Mouse (Mus musculus): ENCODE data around the gene Entpd6.

Entpd6 gene

DNA sequence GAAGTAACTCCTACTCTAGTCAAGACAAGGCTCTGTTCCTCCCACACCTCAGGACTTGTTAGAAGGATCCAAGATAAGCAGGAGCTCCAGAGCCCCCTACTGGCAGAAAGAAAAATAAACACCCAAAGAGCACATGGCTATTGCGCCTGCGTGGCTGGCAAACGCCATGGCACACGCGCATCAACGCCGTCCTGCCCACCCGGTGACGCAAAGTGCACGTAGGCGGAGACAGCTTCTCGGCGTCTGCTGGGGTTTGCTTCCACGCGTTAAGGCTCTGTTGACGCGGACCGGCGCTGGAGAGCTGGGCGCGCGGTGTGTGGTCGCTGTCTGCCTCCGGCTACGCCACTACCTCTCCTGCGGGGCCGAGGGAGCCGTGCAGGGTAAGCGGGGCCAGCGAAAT is at the start of gene Entpd6:
TSS of gene Entpd6 (plus strand) at position 189 of the 400 bp plus-strand sequence.
- peak; percentile 98 for DNase-seq (ENCODE audit: low read depth)

DNA sequence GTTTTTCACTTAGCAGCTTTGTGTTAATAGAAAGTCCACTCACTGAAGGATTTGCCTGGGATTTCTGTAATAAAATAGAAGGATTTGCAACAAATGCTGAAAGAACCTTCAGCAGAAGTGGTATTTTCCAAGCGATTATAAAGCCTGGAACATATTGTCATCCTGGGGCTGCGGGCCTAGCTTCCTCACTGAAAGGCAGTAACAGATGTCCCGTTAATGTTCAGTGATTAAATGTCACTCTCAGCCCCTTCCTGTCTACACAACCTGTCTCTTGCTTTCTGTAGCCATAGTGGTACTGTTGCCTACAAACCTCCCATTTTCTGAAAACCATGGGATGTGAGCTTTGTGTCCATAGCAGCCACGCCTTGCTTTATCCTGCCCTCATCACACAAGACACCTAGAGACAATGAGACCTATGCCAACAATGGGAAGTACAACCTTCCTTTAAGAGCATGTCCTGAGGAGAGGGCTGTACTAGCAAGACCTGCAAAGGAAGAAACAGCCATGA is 36.6 kb upstream of the Entpd6 start:
- DNase-seq (ENCODE audit: low read depth), result no peak

DNA sequence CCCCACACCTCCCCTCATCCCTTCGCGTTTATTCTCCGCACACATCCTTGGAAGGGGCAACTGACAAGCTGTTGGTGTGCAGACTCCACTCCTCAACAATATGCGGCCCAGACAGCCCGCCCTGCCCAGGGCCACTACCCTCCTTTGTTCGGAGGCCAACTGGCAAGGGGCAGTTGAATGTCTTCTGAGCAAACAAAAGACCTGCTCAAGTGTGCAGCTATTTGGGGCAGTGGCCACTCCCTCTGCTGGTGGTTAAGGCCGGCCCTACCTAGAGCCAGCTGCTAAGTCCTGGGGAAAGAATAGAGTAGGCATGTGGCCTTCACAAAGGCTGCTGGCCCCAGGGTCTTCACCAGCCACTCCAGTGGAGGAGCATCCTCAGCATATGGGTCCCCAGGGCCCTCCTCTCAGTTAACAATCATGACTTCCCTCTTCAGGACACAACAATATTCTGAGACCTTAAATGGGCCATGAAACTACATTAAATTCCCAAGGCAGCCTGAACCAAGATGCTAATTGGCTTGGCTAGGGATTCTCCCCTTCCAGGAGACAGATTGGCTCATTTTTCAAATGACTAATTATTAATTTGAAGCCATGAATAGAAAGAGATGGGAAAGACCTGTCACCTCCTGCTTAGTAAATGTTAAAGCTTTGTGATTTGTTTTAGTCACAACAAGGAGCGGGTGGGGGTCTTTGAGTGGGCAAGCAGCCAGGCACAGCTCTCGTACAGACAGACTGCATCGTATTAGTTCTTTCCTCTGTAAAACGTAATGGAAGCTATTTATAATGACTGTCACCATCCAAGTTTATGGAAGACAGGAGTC is 12.9 kb upstream of the Entpd6 start:
- DNase-seq (ENCODE audit: low read depth), result no peak

DNA sequence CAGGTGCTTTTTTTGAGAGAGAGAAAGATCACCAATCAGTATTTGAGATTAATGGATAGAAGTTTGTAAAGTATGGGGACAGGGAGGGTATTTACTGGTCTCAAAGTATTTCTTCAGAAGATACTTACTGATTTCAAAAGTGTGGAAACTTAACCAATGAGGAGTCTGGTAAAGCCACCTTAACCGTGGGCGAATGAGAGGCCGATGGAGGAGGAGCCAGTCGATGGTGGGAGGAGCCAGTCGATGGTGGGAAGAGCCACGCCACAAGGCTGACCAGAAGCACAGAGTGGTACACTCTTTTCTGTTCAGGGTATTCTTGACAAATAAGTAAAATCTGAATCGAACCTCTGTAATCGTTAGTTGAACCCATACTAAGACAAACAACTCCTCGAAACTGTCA is 11.0 kb upstream of the Entpd6 start:
- DNase-seq (ENCODE audit: low read depth), result no peak

DNA sequence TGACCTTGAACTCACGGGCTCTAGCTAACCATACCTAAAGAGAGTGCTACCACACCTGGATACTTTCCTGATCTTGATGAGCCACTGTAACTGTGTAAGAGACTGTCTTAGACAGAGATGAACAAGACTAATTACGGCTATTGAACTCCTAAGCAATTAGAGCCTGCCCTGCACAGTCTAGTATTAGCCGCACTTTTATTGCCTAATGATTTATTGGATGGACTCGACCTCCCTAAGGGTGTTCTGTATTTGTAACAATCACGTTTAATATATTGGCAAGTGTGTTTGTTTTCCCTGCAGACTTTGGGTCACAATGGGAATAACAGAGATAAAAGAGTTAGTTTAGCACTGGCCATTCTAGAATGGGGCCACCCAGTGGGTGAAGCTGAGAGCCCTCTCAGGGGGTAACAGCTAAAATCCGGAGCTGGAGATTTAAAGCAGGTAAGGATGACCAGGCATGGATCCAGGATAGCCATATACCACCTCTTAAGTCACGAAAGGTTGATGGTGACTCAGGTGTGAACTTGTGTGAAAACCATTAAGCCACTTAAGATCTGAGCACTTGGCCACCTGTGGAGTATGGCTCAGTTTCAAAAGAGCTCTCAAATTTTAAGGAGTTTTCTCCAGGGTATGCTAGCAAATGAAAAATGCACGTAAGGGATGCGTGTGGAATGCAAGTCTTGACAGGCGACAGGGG is 8.5 kb upstream of the Entpd6 start:
- no peak for DNase-seq (ENCODE audit: low read depth)

DNA sequence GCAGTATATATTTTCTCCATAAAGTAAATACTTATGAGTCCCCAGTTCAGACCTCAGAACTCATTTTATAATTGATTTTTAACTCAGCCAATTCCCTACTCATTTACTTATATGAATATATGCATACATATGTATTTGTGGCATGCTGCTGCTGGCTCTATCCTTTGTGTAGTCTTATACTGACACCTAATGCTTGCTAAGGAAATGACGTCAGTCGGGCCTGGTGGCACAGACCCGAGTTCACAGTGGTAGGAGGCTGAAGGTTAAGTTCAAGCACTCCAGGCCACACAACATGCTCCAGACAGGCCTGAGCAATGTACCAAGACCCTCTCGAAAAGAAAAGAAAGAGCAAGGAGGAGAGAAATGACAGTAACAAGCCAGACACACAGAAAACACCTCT is 7.4 kb upstream of the Entpd6 start:
- DNase-seq (ENCODE audit: low read depth), result no peak

DNA sequence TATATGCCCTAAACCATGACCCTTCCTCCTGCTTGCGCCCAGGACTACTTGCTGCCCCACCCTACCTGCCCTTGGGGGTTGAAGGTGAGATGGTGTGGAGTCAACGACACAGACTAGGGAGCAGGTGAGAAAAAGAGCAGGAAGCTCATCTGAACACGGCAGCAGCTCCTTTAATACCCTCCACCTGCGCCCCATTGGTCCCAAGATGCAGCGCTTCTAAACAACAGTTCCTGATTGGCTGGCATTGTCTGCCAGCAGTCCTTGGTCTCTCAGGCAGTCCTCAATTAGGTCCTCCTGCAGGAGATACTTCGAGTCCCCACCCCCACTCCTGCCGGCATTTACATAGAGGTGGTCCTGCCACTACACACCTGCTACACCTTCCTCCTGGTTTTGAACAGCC is 3.8 kb upstream of the Entpd6 start:
- DNase-seq (ENCODE audit: low read depth), result no peak

DNA sequence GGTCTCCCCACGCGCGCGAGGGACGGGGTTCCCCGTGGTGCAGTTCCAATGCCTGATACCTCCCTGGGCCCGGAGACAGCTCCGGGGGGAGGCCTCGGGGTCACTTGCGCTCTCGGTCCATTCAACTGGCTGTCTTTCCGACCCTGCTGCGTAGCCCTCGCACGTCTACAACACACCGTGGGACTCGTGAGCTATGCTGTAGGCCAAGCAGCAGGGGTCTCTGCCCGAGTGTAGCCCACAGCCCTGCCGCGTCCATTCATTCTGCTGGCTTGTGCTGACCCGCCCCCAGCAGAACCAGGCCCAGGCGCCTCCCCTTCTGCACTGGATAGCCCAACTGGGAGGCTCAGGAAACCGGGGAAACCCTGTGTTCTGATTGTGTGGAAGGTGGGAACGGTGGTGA is 441 bp downstream of the Entpd6 start:
- DNase-seq (ENCODE audit: low read depth), result no peak

DNA sequence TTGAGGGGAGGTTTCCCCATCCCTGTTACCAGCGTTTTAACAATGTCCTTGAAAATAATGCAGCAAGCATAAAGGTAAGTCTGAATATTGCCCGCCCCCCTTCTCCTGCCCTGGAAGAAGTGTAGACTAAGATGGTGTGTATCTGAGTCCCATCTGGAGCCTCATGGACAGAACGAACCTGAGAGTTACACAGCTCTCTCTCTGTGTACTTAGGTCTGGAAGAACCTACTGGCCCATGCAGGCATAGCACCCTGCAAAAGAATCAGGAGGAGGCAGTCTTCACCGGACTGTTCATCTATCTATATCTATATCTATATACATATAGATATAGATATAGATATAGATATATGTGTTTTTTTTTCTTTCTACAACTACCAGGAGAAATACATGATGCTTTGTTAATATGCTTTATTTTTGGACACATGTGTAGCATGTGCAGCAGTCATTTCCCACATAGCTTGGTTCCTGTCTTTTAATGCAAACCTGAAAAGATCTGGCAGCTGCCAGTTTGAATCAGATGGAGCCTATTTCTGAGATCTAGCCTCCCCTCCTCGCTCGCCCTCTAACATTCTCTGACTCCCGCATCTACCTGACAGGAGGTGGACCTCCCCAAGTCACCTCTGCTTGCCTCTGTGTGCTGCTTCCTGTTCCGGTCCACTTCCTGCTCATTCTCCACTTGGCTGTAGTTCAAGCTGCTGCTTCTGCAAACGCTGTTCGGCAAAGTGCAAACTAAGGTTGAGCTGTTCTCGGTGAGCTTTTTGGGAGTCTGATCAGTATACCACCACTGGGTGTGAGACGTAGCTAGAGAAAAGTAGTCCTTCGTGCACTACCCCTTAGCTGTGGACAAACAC is 1.5 kb downstream of the Entpd6 start:
- DNase-seq (ENCODE audit: low read depth), result no peak

DNA sequence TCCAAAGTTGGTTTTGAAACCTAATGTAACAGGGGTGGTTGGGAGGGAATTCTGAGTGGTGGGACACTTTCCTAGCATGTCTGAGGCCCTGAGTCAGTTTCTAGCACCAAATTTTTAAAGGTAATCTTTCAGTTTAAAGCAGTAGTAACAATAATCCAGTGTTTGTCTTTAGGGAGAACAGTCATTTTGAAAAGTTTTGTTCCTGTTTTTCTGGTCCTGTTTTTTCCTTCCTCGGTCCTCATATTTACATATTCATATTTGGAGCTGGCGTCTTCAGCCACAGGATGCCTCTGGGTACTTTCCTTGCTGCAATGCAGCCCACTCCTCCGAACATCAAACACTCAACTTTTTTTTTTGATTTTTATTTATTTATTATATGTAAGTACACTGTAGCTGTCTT is 6.2 kb downstream of the Entpd6 start:
- no peak for DNase-seq (ENCODE audit: low read depth)

DNA sequence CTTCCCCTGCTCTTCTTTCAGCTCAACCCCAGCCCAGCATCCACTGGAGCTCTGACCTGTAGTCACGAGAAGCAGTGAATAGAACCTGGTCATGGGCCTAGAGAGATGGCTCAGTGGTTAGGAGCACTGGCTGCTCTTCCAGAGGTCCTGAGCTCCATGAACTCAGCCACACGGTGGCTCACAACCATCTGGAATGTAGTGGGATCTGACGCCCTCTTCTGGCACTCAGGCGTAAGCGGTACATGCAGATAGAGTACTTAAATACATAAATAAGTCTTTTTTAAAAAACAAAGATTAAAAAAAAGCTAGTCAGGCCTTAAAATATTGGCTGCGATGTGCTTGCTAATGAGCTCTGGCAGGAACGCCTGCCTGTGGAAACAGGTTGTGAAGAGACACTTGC is 12.6 kb downstream of the Entpd6 start:
- DNase-seq (ENCODE audit: low read depth), result no peak

DNA sequence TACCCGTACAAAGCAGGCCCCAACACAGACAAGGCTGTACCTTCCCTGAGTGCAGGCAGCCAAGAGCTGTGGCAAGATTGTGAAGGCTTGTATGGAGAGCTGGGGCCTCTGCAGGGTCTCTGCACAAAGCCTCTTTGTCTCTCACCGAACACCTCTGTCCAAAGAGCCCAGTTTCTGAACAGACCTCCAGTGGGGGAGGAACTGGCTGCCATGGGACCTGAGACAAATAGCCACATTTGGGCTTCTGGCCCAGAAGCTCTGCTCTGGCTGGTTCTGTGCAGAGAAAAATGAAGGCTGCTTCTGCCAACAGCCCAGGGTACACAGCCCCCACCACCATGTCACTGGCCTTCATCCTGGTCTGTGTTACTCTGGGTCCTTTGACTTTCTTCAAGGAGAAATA is 16.8 kb downstream of the Entpd6 start:
- DNase-seq (ENCODE audit: low read depth), result peak; percentile 74

DNA sequence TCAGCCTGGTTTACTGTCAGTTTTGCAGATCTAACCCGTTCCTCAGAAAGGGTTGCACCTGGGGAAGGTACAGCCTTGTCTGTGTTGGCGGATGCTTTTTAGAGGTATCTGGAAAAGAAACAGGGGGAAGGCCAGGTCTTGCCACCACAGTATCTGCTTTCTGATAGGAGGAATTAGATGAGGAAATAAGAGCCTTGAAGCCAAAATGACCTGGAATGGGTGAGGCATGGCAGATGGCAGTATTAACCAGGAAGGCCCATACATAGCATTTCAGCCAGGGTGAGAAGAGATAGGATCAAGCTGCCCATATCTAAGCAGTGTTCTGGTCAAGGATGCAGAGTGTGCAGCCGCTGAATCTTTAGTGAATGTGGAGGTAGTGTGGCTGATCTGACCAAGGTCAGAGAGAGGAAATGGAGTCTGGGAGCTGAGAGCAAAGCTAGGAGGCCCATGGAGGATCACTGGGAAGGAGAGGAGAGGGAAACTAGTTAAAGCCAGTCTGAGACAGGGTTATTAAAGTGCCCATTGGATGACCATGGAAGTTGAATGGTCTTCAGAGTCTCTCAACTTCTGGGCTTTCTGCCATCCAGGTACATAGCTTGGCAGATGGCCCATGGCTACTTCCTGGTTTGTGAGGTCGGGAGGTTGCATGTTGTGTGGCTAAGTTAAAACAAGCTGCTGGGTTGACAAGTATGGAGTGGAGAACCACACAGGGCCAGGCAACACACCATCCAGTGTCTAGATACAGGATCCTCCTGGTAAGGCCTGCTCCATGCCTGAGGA is 17.4 kb downstream of the Entpd6 start:
- no peak for DNase-seq (ENCODE audit: low read depth)

DNA sequence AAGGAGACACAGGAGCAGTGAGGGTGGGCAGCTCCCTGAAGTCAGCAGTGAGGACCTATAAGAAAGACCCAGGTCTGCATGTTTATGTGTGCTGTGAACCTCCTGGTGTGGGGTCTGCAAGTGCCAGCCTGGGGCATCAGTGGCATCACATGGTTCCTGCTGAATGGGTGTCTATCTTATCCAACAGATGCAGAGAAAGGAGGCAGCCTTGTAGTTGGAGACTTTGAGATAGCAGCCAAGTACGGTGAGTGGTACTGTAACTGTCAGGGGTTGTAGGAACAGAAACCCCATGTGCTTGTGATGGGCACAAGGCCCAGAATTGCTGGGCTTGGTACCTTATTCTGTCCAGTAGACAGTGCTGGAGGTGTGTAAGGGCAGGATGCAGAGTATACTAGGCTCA is 19.8 kb downstream of the Entpd6 start:
- no peak for DNase-seq (ENCODE audit: low read depth)

DNA sequence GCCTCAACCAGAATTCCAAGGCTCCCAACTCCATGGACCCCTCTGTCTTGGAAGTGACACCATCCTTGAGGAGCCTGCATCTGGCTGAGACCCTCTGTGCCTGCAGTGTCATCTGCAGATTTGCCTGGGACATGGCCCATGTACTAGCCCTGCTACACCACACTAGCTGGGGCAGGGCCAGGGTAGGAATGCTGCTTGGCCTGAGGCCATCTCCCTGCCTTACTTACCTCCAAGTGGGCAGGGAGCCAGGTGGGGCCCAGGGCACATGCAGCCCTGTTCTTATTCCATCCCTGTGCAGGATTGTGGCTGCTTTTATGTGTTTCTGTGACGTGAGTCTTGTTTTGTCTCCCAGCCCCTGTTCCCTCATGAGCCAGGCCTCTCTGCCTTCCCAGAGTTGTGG is 21.9 kb downstream of the Entpd6 start:
- DNase-seq (ENCODE audit: low read depth), result no peak

DNA sequence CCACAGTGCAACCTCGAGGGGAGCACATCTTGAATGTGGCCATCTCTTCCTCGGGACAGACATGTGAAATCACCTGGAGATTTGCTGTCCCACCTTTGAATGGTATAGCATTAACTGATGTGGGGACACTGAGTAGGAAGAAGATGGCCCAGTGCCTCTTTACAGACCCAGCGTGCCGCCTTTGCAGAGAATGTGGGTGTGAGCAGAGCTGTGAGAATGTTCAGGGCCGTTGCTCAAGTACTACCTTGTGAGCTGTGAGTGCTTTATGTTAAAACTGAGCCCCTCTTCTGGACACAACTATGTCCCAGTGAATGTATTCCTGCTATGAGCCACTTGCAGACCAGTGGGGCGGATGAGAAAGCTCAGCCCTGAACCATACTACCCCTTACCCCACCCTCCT is 22.3 kb downstream of the Entpd6 start:
- DNase-seq (ENCODE audit: low read depth), result no peak

DNA sequence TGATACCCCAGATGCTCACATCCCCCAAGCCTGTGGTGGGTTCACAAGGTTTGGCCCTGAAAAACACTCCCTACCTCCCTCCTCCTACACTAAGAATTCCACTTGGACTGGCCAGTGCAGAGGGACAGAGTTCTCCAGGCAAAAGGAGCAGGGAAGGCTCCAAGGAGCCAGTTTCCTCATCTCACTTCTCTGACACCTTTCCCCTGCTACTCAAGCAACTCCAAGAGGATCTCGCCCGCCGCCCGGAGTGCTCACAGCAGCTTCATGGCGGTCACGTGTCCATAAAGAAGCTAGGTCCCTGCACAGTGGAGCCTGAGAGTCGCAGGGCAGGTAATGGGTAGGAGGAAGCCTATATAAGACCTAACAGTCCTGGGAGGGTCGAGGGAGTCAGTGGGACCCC is 23.2 kb downstream of the Entpd6 start:
- DNase-seq (ENCODE audit: low read depth), result no peak

DNA sequence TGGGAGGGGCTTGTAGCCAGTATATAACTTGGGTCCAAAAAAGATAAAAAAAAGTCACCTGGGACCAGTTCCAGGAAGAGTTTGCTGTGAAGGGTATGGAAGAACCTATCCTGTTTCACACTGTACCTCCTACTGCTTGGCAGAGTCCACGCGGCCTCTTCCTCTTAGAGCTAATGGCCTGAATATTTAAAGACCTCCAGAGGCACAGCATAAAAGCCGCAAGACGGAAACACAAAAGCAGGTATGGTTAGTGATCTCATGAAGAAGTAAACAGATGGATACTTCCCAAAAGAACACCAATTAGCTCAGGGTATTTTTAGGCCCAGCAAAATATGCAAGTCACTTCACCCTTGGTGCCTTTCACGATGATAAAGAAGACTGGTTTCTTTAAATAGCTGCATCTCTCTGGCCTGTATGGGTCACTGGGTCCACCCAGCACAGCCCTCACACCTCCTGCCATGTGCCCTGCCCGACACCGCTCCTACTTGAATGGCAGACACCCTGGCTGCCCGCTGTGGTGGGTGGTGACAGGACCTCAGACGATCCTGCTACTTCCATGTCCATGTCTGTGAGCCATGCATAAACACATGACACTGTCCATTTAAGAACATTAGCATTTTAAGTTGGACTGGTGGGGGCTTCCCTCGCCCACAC is 23.8 kb downstream of the Entpd6 start:
- DNase-seq (ENCODE audit: low read depth), result no peak

DNA sequence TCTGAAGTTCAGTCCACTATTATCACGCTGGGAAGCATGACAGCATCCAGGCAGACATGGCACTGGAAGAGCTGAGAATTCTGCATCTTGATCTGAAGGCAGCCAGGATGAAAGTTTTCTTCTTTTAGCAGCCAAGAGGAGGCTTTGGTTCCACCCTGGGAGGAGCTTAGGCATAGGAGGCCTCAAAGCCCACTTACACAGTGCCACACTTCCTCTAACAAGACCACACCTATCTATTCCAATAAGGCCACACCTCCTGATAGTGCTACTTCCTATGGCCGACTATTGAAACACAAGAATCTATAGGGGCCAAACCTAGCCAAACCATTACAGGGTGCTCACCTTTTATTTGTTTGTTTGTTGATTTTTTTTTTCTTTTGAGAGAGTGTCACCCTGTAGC is 34.0 kb downstream of the Entpd6 start:
- DNase-seq (ENCODE audit: low read depth), result no peak

DNA sequence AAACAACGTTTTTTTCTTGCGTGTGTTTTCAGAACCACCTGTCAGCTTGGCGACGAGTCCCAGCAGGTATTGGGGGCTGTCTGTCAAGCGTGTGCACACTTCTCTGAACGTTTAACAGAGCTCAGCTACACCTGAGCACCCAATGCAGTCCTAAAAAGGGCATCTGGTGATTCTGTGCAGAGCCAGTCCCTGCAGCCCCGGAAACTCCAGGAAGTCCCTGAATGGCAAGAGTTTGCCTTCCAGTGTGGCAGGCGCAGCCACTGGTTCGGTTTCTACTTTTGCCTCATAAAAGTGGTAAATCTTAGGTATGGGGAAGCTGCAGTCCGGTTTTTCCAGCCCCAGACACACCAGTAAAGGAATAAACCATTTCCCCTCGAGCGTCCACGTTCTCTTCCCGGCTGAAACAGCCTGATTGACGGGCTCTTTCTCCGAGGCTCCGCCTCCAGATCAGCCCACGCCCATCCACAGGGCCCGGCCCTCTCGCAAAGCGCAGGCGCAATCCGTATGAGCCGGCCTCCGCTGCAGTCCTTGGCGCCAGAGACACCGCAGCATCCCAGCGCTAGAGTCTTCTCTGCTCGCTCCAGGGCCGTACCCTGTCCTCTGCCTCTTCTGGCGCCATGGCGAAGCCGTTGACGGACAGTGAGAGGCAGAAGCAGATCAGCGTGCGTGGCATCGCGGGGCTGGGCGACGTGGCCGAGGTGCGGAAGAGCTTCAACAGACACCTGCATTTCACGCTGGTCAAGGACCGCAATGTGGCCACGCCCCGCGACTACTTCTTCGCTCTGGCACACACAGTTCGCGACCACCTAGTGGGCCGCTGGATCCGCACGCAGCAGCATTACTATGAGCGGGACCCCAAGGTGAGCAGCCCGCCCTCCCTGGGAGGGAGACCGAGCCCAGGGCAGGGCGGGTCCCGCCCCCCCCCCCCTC is 37.7 kb downstream of the Entpd6 start, which contains the start of gene Pygb:
TSS of gene Pygb (plus strand) at position 485 of the 930 bp plus-strand sequence.
- DNase-seq (ENCODE audit: low read depth), result peak; percentile 75
